Mouse (Mus musculus) ES-E14 (cell line): ENCODE data around the gene Pard3.

ENCODE experiments used
- CHD2 ChIP-seq: IDR thresholded peaks from 2 replicates; pipeline ENCODE4 v1.6.1; 2014; ENCODE audit warnings: mild to moderate bottlenecking, low read depth, low read length, inconsistent platforms
- HCFC1 ChIP-seq: IDR thresholded peaks from 2 replicates; pipeline ENCODE4 v1.6.1; 2012; ENCODE audit warnings: low read length, inconsistent platforms, borderline replicate concordance; ENCODE audit not compliant: insufficient read depth
- ZC3H11A ChIP-seq: IDR thresholded peaks from 2 replicates; pipeline ENCODE4 v1.6.1; 2012; ENCODE audit warnings: low read depth, mild to moderate bottlenecking, inconsistent platforms, low read length, borderline replicate concordance
- ZNF384 ChIP-seq: IDR thresholded peaks from 2 replicates; pipeline ENCODE4 v1.6.1; 2012; ENCODE audit warnings: low read depth, low read length, inconsistent platforms

DNA sequence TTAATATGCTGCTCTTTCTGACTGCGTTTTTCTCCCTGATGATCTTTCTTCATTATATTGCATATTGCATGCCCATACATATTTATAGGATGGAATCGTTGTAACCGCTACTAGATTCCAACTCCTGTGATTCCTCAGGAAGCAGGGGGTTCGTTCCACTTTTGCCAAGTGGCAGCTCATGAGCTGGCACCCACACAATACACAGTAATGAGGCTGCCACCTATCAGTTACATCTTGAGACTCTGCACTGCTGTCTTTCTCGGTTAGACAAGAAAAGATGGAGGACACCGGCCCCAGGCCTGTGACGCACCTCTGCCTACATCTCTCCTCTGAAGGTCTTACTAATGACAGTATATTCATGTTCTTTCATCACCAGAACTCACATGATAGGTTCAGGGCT is 364.3 kb downstream of the Pard3 start:
- TF ChIP-seq ZC3H11A = no peak
- TF ChIP-seq CHD2 = no peak
- TF ChIP-seq ZNF384 = no peak
- no peak for TF ChIP-seq HCFC1
